ENCODE assay signal across 14 mouse cellular contexts in genomic region chr4:148803031-148803430, GRCm38 (mm10).
"Had no signal": no experiment of that assay in that cellular context is flagged by ENCODE, and none has a peak within 500 bp of the region (broad histone marks: within the 10 kb centered on the region; RNA-seq: fewer than 3 reads in every experiment).

No protein-coding gene starts in this region.

- H3K9ac ChIP-seq: liver, embryonic 12.5 days had no signal

- H3K36me3 ChIP-seq: limb, embryonic 10.5 days; liver, embryonic 12.5 days; lung, embryonic 15.5 days; midbrain, embryonic 12.5 days had no signal

- H3K27ac ChIP-seq: kidney, postnatal 0 days; left cerebral cortex, adult 2 months; limb, embryonic 10.5 days; liver, embryonic 12.5 days; lung, embryonic 15.5 days; macrophage; midbrain, embryonic 12.5 days; stomach, postnatal 0 days had no signal

- H3K9me3 ChIP-seq: limb, embryonic 10.5 days; liver, embryonic 12.5 days; lung, embryonic 15.5 days; megakaryocyte, embryonic 14.5 days; midbrain, embryonic 12.5 days had no signal

- H3K4me3 ChIP-seq: left cerebral cortex, adult 2 months; megakaryocyte, embryonic 14.5 days had no signal

- ATAC-seq: liver, embryonic 12.5 days; midbrain, embryonic 16.5 days had no signal

- DNase-seq: kidney, adult 11 months; lung, postnatal 14 days; right cerebral cortex, postnatal 14 days; thymus, postnatal 4 days had no signal
